Mouse (Mus musculus): ENCODE measurements around the gene Ank2.

Gene Ank2

DNA sequence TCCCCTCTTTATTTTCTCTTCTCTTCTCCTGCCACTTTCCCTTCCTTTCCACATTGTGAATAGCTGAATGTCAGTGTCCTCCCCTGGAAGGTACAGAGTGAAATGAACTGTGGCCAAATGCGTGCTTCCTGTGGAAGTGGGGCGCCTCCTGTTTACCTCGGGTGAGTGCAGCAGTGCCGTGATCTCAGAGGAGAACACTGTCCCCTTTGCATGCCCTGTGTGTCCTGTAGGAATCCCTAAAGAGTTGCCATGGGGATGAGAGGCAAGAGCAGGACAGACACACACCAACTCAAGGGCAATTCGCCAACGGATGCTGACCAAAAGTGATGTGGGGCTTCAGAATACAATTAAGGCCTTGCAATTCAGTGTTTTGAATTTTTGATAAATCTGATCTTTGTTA, 521.8 kb downstream of the Ank2 start:
- DNase-seq (ENCODE audit: low spot score) = no peak

DNA sequence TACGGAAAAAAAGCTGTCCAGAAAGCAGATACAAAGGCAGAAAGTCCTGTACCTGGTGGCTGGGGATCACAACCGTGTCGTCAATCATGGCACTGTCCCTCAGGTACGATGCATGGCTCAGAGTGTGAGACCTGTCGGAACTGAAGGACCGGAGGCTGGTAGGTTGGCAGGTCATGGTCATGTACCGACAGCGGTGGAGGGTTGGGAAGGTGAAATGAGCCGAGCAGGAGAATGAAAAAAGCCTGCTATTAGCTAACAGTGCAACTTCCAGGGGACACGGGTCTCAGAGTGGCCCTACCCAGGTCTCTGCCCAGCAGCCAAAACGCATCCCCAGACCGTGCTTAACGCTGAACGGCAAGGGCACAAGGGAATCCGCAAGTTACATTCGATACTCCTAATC, 522.4 kb downstream of the Ank2 start:
- DNase-seq (ENCODE audit: low spot score) = no peak

- no peak for DNase-seq (ENCODE audit: low spot score)
Measured at GRCm38 (mm10) chr3:126975409-126975808, 523.7 kb downstream of the Ank2 start.

- DNase-seq (ENCODE audit: low spot score) = no peak
Measured at GRCm38 (mm10) chr3:126973551-126973950, 525.6 kb downstream of the Ank2 start.

GRCm38 (mm10) chr3:126971531-126971930, 527.6 kb downstream of the Ank2 start:
- DNase-seq (ENCODE audit: low spot score) = no peak

- no peak for DNase-seq (ENCODE audit: low spot score)
Measured at GRCm38 (mm10) chr3:126968721-126969120, 530.4 kb downstream of the Ank2 start.

GRCm38 (mm10) chr3:126965767-126966166, 533.4 kb downstream of the Ank2 start:
- no peak for DNase-seq (ENCODE audit: low spot score)

- no peak for DNase-seq (ENCODE audit: low spot score)
Measured at GRCm38 (mm10) chr3:126962326-126962725, 536.8 kb downstream of the Ank2 start.

- no peak for DNase-seq (ENCODE audit: low spot score)
Measured at GRCm38 (mm10) chr3:126952698-126953097, 546.5 kb downstream of the Ank2 start.

DNA sequence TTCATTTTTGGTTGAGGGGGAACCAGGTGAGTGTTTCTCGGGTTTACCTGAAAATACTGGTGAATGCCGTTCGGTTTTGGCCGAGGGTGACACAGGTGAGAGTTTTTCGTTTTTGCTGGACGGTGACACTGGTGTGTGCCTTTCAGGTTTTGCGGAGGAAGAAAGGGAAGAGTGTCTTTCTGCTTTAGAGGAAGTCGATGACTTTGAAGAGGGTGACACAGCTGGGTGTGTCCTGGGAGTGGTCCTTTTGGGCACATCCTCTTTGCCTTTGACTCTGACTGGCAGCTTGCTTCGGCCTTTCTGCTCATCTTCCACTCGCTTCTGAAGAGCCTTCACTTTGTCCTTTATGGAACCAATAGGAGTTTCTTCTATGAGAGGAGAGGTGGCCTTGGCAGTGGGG, 552.6 kb downstream of the Ank2 start:
- no peak for DNase-seq (ENCODE audit: low spot score)

DNA sequence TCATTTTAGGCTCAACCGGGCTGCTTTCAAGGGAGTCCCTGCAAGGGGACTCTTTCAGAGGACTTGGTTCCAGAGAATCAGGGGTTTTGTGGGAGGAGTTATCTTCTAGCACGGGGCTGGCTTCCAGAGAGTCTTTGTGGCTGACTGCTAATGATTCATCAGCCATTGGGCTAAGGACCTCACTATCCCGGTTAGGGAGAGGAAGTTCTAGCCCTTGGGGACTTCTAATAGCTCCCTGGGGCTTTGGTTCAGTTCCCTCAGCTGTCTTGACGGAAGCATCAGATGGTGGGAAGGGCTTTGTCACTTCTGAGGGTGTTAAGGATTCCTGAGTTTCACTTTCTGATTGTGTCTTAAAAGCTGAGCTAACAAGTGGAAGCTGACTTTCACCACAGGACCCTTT, 554.3 kb downstream of the Ank2 start:
- DNase-seq (ENCODE audit: low spot score) = no peak

- no peak for DNase-seq (ENCODE audit: low spot score)
Measured at GRCm38 (mm10) chr3:126944081-126944480, 555.1 kb downstream of the Ank2 start.

DNA sequence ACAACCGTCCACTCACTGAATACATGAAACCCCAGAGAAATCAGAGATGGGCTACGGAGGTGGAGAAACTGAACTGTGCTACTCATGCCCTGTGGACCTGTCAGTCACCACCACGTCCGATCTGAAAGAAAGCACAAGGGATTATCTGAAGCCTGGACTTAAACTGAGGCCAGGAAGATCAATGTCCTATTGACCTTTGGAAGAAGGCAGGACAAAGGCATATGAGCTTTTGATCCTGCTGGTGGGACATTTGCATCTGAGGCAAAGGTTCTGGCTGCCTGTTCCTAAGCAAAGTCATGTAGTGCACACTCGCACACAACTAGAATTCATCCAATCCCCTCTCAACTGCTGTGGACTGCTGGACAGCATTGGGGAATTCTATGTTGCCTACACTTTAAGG, 558.7 kb downstream of the Ank2 start:
- DNase-seq (ENCODE audit: low spot score) = no peak

GRCm38 (mm10) chr3:126931884-126932506, 567.2 kb downstream of the Ank2 start:
- no peak for DNase-seq (ENCODE audit: low spot score)

- DNase-seq (ENCODE audit: low spot score) = no peak
Measured at GRCm38 (mm10) chr3:126923575-126924382, 575.4 kb downstream of the Ank2 start.

DNA sequence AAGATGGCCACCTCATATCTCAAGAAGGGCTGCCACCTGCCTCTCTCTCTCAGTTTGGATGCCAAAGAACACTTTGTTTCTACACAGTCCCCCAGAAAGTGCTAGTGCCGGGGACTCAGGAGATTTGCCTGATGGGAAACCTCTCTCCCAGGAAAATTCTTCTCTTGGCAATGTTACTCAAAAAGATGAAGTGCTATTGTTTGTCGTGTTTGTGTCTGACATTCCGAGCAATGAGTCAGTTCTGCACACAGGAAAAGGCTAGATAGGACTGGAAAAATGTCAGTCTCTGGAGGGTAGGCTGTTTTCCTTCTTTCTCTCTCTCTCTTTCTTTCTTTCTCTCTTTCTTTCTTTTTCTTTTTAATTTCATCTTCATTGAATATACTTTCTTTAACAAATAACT, 577.2 kb downstream of the Ank2 start:
- DNase-seq (ENCODE audit: low spot score) = no peak

DNA sequence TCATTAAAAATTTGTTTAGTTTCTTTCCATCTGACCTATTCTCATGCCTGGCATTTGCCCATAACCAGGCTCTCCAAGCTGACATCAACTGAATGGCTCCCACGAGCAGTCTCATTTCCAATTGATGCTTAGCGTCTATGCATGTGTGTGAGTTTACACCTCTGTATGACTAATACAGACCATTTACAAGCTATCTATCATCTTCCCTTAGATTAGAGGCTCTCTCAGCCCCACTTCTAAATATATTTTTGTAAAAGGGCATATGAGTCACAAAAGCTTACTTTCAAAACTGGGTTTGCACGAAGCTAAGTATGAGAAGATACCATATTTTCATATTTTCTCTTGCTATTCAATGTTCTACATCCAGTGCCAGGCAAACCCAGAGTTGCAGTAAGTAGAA, 578.9 kb downstream of the Ank2 start:
- no peak for DNase-seq (ENCODE audit: low spot score)

GRCm38 (mm10) chr3:126918805-126919473, 580.2 kb downstream of the Ank2 start:
- no peak for DNase-seq (ENCODE audit: low spot score)

GRCm38 (mm10) chr3:126916381-126916780, 582.8 kb downstream of the Ank2 start:
- DNase-seq (ENCODE audit: low spot score) = no peak

DNA sequence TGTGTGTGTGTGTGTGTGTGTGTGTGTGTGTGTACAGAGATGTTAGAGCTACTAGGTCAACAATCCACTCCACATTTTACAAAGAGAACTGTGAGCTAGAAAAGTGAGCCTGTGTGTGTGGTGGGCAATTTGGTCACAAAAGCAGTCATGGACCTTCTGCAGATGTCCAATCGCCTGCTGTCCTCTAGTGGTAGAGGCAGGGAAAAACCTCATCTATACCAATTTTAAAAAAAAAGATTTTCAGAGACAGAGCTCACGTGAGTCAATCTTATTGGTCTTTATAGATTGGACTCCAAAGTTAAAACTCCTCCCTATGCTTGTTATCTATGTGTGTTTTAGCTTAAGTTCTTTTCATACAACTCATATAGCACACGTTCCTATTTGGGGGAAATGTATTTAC, 595.6 kb downstream of the Ank2 start:
- DNase-seq (ENCODE audit: low spot score) = no peak

DNA sequence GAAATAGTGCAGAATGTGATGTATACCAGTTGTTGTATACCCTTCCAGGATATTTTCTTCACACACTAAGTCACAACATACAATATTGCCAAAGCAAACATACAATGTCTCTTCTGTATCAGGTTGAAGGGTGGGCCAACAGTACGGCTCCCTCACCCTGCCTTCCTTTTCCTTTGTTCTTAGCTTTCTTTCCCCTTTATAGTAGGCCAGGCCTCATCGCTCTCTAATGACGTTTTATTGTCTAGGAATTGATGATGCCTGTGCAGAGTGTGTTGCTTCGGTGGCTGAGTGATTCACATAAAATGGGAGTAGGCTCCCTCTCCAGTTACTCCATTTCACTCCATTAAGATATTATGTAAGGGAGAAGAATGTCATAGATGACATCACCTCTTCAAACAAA, 612.5 kb downstream of the Ank2 start:
- DNase-seq (ENCODE audit: low spot score) = no peak

GRCm38 (mm10) chr3:126886090-126886489, 613.1 kb downstream of the Ank2 start:
- no peak for DNase-seq (ENCODE audit: low spot score)

DNA sequence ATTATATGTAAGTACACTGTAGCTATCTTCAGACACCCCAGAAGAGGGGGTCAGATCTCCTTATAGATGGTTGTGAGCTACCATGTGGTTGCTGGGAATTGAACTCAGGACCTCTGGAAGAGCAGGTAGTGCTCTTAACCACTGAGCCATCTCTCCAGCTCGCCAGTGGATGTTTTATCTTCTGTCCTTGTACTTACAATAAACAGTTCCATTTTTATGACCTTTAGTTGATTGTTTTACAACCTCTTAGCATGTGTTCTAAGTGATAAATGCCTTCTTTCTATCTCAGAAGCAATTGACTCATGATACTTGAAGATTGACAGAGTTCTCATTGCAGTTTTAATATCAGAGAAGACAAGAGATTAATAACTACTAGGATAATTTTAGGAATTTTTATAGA, 620.9 kb downstream of the Ank2 start:
- no peak for DNase-seq (ENCODE audit: low spot score)
